Mouse (Mus musculus) monocyte, adult 2 months (primary cell): ENCODE results near the gene BC049352.
A peak's percentile ranks its signal among the peaks of the same experiment; 100 is the strongest.

ENCODE experiments used
- DNase-seq, 2 experiments: peaks; one replicate each; pipeline ENCODE4 v3.0.0; 2022; ENCODE audit warnings: low spot score in 2 of 2, low read depth in 1 of 2

BC049352 gene

GRCm38 (mm10) chr9:45291481-45292168, 109.8 kb downstream of the BC049352 start:
- DNase-seq = no peak

- peak in 1 of 2 experiments; percentile 68 for DNase-seq
Observed at GRCm38 (mm10) chr9:45294210-45295011, 112.6 kb downstream of the BC049352 start.

- DNase-seq = peak; percentile 77 to 78
Observed at GRCm38 (mm10) chr9:45299231-45300006, 117.6 kb downstream of the BC049352 start.
